Mouse (Mus musculus): Measurements from ENCODE around the gene Reep1. TPM values are rescaled to one million over a fixed set of nuclear protein-coding genes. Genes with fewer than 3 reads are reported as not detected.

Reep1 gene
- total RNA-seq, 2 experiments from 2014 or later, result 0.71 to 1.1 TPM

DNA sequence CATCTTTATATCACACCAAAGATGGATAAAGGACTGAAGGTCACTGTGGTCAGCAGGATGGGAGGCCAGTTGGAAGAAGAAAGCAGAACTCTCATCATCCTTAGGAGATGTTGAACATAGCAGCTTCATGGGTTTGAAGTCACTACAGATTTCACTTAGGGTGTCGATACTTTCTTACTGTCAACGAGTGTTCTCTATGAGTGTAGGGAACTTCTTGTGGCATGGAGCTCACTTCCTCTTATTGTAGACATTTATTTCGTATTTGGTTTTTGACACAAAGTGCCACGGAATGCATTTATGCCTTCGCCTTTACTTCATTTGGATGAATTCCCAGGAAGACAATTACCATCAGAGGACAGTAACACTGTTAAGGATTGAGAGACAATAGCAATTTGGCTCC is 28.7 kb downstream of the Reep1 start:
- peak; percentile 53 for ATAC-seq (replicated peaks; ENCODE audit: poor library complexity)

GRCm38 (mm10) chr6:71737202-71737601 is 29.8 kb downstream of the Reep1 start:
- ATAC-seq (replicated peaks; ENCODE audit: poor library complexity), result no peak

- no peak for ATAC-seq (replicated peaks; ENCODE audit: poor library complexity)
These were observed 31.2 kb downstream of the Reep1 start for GRCm38 (mm10) chr6:71738611-71739010.

- ATAC-seq (replicated peaks; ENCODE audit: poor library complexity), result no peak
These were observed 33.6 kb downstream of the Reep1 start for GRCm38 (mm10) chr6:71740921-71741320.

DNA sequence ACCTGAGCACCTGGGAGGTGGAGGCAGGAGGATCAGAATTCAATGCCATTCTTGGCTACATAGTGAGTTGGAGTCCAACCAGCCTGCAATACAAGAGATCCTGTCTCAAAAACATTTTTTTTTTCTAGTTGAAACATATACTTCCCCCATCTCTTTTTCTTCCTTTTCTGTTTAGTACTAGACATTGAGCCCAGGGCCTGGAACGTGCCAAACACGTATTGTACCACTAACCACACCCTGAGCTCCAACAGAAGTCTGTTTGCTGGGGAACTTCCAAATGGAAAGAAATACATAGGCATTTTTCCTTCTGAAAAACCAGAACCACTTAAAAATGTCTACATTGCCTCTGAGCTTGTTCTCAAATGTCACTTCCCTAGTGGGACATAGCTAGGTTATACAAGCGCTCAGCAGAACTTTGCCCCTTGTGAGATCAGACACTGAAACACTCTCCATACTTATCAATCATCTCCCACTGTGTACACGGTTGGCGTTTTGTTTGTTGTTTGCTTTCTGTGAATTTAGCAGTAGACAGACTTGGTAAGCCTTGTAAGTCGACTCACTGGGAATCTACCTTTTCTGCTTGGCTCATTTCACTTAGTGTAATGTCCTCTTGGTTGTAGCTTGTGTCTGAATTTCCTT is 34.8 kb downstream of the Reep1 start:
- ATAC-seq (replicated peaks; ENCODE audit: poor library complexity), result no peak

DNA sequence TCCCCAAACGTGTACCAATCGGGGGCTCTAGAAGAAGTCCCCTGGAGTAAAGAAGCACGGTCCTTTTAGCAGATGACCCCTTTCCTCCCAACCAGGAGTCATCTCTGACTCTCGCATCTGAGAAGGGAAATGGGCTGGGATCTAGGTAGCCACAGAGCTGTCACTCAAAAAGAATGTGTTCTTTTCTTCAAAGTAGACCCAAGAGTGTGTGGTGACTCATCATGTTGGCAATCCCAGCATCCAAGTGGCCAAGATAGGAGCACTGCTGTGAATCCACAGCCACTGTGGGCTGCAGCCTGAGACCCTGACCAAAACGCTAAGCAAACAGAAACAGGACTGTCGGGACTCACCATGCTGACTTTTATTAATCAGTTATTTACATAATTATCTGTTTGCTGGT is 37.6 kb downstream of the Reep1 start:
- peak; percentile 47 for ATAC-seq (replicated peaks; ENCODE audit: poor library complexity)

DNA sequence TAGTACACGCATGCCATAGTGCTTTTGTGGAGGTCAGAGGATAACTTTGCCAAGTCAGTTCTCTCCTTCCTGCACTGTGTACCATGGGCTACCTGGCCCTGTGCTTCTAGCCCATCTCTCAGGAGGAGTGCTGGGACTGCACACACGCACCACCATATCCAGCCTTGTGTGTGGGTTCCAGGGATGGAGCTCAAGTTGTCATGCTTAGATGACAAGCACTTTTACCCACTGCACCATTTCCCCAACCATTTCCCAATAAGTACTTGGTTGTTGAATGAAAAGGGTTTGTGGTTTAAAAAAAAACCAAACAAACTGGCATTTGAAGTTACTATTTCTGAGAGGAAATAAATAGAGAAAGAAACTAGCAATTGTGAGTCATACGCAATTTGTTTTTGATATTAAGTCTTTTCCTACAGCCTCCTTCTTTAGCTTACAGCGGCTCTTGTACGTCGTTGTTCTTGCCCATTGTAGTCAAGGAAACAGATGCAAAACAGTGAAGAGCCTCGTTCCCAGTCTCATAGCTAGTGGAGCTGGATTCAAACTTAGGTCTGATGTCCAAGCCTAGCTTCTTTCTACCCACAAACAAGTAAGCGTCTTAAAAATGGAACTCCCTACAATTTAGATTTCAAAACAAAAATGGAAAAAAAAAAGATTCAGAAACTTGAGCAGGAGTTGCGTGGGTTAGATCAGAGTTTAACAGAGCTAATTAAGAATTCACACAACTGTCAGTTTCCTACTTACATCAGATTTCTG is 38.3 kb downstream of the Reep1 start:
- ATAC-seq (replicated peaks; ENCODE audit: poor library complexity), result peak; percentile 63

DNA sequence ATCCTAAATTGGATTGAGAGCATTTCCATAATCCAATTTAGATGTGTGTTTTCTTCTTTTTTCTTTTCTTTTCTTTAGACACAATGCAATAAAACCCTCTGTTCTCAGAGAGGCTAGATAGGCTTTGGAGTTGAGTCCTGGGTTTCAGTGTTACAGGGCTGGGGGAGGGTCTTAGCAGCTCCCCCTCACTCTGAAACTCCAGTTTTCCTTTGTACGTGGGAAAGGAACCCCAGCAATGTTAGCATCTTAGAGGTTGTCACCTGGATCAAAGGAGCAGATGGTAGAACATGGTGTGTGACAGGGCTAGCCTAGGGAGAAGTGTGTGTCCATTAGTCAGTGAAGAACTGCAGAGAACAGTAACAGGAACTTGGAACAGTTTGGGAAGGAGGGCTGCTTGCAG is 38.9 kb downstream of the Reep1 start:
- no peak for ATAC-seq (replicated peaks; ENCODE audit: poor library complexity)

DNA sequence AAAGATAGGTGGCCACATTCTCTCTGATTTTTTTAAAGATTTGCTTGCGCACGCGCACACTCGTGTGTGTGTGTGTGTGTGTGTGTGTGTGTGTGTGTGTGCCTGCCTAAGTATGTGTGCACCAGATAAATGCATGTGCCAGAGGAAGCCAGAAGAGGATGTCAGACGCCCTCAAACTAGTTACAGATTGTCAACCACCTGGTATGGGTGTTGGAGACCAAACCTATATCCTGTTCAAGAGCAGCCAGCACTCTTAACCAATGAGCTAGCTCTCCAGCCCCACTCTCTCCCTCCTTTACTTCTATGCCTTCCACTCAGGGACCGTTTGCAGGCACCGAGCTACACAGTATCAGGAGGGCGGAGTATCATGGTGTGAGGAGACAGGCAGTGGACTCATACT is 39.5 kb downstream of the Reep1 start:
- no peak for ATAC-seq (replicated peaks; ENCODE audit: poor library complexity)

DNA sequence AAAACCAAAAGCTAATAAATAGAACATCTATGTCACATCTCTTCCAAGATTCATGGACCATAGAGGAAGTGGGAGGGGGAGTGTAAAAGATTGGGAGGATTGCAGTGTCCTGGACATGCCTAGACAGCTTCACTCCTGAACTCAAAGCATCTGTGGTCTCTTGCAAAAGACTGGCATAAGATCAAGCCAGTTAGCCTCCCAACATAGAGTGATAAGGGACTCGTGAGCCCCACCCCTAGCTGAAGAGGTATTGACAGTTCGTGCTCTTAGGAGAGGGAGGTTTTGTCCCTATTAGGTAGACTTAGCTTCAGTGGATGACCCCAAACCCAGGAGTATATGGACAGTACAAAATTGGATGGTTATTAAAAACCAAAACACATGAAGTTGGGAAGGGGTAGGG is 44.2 kb downstream of the Reep1 start:
- peak; percentile 59; the same call in 1 of the 2 replicates for ATAC-seq (replicated peaks; ENCODE audit: poor library complexity)

DNA sequence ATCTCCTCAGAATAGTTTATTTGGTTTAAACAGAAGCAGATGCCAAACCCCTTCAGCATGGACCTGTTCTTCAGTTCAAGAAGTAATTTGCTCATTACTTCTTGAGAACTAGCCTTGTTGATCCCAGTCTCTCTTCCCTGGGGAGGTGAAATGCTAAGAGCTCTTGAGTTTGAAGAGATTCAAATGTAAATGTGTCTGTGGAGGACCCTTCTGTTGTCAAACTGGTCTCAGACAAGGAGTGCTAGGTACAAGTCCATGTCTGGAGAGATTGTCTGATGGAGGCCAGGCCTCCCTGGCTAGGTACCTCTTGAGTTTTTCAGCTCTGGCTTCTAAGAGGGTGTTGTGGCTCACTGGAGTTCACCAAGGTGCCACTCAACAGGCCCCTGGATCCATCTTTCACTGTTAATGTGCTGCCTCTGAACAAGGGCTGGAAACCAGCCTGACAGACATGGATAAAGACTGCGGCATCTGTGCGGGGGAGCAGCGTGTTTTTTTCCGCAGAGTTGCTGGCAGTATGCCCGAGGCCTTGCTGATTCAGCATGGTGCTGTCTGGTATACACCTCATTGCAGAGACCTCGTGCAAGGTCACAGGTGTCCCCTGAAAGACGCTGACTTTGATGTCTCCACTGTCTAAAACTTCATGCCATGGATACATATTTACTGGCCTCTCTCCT is 45.6 kb downstream of the Reep1 start:
- no peak for ATAC-seq (replicated peaks; ENCODE audit: poor library complexity)

GRCm38 (mm10) chr6:71757039-71757894 is 49.9 kb downstream of the Reep1 start:
- peak; percentile 59 for ATAC-seq (replicated peaks; ENCODE audit: poor library complexity)

GRCm38 (mm10) chr6:71758780-71759179 is 51.4 kb downstream of the Reep1 start:
- no peak for ATAC-seq (replicated peaks; ENCODE audit: poor library complexity)

GRCm38 (mm10) chr6:71760073-71760472 is 52.7 kb downstream of the Reep1 start:
- ATAC-seq (replicated peaks; ENCODE audit: poor library complexity), result peak; percentile 65

- no peak for ATAC-seq (replicated peaks; ENCODE audit: poor library complexity)
These were observed 60.4 kb downstream of the Reep1 start for GRCm38 (mm10) chr6:71767761-71768160.

- ATAC-seq (replicated peaks; ENCODE audit: poor library complexity), result peak; percentile 57; the same call in 1 of the 2 replicates
These were observed 62.7 kb downstream of the Reep1 start for GRCm38 (mm10) chr6:71769901-71770690.

DNA sequence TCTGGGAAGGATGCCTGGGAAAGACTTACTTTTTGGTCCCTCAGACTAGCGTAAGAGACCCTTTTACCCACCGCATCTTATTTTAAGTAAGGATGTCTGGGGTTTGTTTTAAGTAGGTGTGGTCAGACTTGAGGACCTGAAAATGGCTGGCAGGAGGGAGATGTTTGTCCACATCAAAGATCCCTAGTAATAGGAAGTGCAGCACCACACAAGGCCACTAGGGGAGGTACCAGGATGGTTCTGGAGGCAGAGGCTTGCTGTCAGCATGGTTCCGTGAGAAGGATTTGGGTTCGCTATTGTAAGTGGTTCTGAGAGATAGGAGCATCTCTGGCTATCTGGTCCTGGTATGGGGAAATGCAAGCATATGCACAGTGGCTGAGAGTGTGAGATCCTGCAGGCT is 63.5 kb downstream of the Reep1 start:
- no peak for ATAC-seq (replicated peaks; ENCODE audit: poor library complexity)

DNA sequence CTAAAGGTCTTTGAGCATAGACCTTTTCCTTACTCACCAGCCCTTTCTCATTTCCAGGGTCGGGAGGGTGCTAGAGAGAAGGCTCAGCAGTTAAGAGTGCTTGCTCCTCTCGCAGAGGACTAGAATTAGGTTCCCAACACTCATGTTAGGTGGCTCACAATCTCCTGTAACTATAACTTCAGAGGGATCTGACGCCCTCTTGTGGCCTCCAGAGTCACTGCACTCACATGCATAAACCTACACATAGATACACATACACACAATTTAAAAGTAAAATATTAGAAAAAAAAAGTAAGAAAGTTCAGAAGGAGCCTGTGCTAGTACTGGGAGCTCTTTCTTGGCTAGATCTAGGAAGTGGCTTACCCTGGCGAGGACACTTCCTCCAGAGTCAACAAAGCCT is 63.9 kb downstream of the Reep1 start:
- no peak for ATAC-seq (replicated peaks; ENCODE audit: poor library complexity)

DNA sequence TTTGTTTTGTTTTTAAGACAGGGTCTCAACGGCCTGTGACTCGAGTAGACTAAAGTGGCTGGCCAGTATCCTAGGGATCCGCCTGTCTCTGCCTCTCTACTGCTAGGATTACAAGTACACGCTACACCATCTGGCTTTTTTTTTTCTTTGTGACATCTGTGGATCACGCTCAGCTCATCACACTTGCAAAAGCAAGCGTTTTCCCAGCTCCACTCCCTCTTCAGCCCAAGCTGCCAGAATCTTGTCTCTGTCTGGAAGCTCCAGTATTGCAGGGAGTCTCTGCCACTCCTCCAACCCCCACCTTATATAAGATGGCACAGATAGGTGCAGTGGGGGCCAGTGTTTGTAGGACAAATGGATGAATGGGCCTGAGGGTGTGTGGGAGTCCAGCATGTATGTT is 64.8 kb downstream of the Reep1 start:
- no peak for ATAC-seq (replicated peaks; ENCODE audit: poor library complexity)

DNA sequence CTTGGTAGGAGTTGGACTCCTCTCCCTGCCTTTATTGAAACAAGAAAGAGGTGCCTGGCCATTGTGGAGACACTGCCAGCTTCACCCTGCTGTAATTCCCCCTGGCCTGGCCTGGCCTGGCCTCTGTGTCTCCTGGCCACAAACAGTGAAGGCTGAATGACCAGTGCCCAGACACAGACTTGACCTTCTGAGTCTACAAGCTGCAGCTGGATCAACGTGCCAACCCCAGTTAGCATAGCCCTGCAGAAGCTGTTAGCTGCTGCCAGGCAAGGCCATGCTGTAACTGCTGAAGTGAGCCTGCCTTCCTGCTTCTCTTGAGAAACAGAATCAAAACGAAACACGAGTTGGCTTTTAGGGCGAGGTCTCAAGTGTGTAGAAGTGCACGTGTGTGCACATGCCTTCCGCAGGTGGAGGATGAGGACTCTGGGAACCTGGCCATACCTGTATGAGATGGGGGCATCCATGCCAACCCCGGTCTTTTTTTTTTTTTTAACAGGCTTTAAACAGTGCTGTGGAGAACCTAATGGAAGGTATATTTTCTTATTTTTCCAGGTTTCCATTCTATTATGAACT is 65.4 kb downstream of the Reep1 start:
- no peak for ATAC-seq (replicated peaks; ENCODE audit: poor library complexity)
